Mouse (Mus musculus) lung, embryonic 16.5 days (tissue): ENCODE data around the gene 0610040J01Rik. TPM values are rescaled to one million over a fixed set of nuclear protein-coding genes. Genes with fewer than 3 reads are reported as not detected.

Source experiments
- ATAC-seq: fragments of 200-750 bp; cut with Nextera tagmentation; 2 replicates; pipeline ENCODE4 v1.8.0; 2017; ENCODE audit warnings: low read depth, mild to moderate bottlenecking, moderate library complexity
- H3K27ac ChIP-seq: fragments of 300-500 bp; sonication (generic); 2 replicates; pipeline ENCODE4 v1.5.1; 2014; ENCODE audit warnings: mild to moderate bottlenecking, control low read depth, low read length
- H3K27me3 ChIP-seq: fragments of 300-500 bp; sonication (generic); 2 replicates; pipeline ENCODE4 v1.6.1; 2014; ENCODE audit warnings: low read depth, low read length, mixed read lengths; ENCODE audit not compliant: control insufficient read depth, insufficient read depth
- H3K36me3 ChIP-seq: fragments of 300-500 bp; sonication (generic); 2 replicates; pipeline ENCODE4 v1.6.1; 2014; ENCODE audit warnings: low read length; ENCODE audit not compliant: control insufficient read depth, insufficient read depth
- H3K4me1 ChIP-seq: fragments of 300-500 bp; sonication (generic); replicated peaks from 2 replicates; pipeline ENCODE4 v1.6.1; 2014; ENCODE audit warnings: low read length, mixed read lengths; ENCODE audit not compliant: control insufficient read depth, insufficient read depth
- H3K4me2 ChIP-seq: fragments of 300-500 bp; sonication (generic); 2 replicates; pipeline ENCODE4 v1.6.1; 2014; ENCODE audit warnings: low read depth, low read length, control low read depth
- H3K4me3 ChIP-seq: fragments of 300-500 bp; sonication (generic); 2 replicates; pipeline ENCODE4 v1.5.1; 2014; ENCODE audit warnings: mild to moderate bottlenecking, low read length, control low read depth
- H3K9ac ChIP-seq: fragments of 300-500 bp; sonication (generic); 2 replicates; pipeline ENCODE4 v1.6.1; 2014; ENCODE audit warnings: low read length, control low read depth
- H3K9me3 ChIP-seq: fragments of 300-500 bp; sonication (generic); 2 replicates; pipeline ENCODE4 v1.6.1; 2016; ENCODE audit warnings: low read length; ENCODE audit not compliant: control insufficient read depth
- WGBS: fragments of 180-500 bp; shearing (Covaris S2); extraction: QIAGEN DNeasy Blood & Tissue Kit; methylation state at CpG from one replicate; pipeline ENCODE4 v1.1.7; 2014; 5-methylcytosine and 5-hydroxymethylcytosine counted together
- polyA plus RNA-seq: library from polyadenylated mRNA; unstranded; fragments of >200 nt; fragmentation: Nextera tagmentation; extraction: Ambion mirVana; gene quantifications from 2 replicates; pipeline ENCODE4 v1.2.1, GENCODE M21; 2015

The 0610040J01Rik gene
- polyA plus RNA-seq, 1 experiment from 2014 or later: 26.7 TPM

- no peak overlapping the region for H3K9ac ChIP-seq
- ATAC-seq: no peak
- no peak overlapping the region for H3K4me2 ChIP-seq
- no peak overlapping the region for H3K27ac ChIP-seq
- no peak overlapping the region for H3K4me3 ChIP-seq
- H3K27me3 ChIP-seq: no peaks in the 10 kb centered on the region
- H3K9me3 ChIP-seq: no peaks in the 10 kb centered on the region
- peaks cover 7% of the 10 kb centered on the region for H3K36me3 ChIP-seq
- H3K4me1 ChIP-seq: peaks cover 6% of the 10 kb centered on the region; the same call in 1 of the 2 replicates
- WGBS: 86% methylated on average over 6 of the region's 6 CpGs
Observed at GRCm38 (mm10) chr5:63935581-63935980, 123.4 kb downstream of the 0610040J01Rik start.

GRCm38 (mm10) chr5:63936740-63937139, 124.6 kb downstream of the 0610040J01Rik start:
- H3K4me1 ChIP-seq: peaks cover 6% of the 10 kb centered on the region; the same call in 1 of the 2 replicates
- no peak for ATAC-seq
- H3K27me3 ChIP-seq: no peaks in the 10 kb centered on the region
- H3K36me3 ChIP-seq: peaks cover 7% of the 10 kb centered on the region
- no peak overlapping the region for H3K27ac ChIP-seq
- H3K4me3 ChIP-seq: no peak overlapping the region
- H3K9ac ChIP-seq: no peak overlapping the region
- no peaks in the 10 kb centered on the region for H3K9me3 ChIP-seq
- 37% methylated on average over 6 of the region's 6 CpGs for WGBS
- no peak overlapping the region for H3K4me2 ChIP-seq

- WGBS: 48% methylated on average over 4 of the region's 4 CpGs
- Histone ChIP-seq H3K27ac (no peak overlapping the region), H3K9ac (no peak overlapping the region), H3K9me3 (no peaks in the 10 kb centered on the region), H3K4me1 (no peaks in the 10 kb centered on the region), H3K4me2 (no peak overlapping the region), H3K4me3 (no peak overlapping the region), H3K36me3 (peaks cover 7% of the 10 kb centered on the region), H3K27me3 (no peaks in the 10 kb centered on the region)
- ATAC-seq: 0 out of 2 replicates have a peak, but pooled peaks have one; percentile 7
Observed at GRCm38 (mm10) chr5:63938575-63938974, 126.4 kb downstream of the 0610040J01Rik start.

- ATAC-seq: no peak
Observed at GRCm38 (mm10) chr5:63941891-63942290, 129.7 kb downstream of the 0610040J01Rik start.

GRCm38 (mm10) chr5:63943291-63943690, 131.1 kb downstream of the 0610040J01Rik start:
- H3K9me3 ChIP-seq: no peaks in the 10 kb centered on the region
- ATAC-seq: no peak
- no peaks in the 10 kb centered on the region for H3K36me3 ChIP-seq
- no peak overlapping the region for H3K9ac ChIP-seq
- no peak overlapping the region for H3K27ac ChIP-seq
- no peaks in the 10 kb centered on the region for H3K4me1 ChIP-seq
- no peak overlapping the region for H3K4me3 ChIP-seq
- 81% methylated on average over 9 of the region's 9 CpGs for WGBS
- H3K27me3 ChIP-seq: no peaks in the 10 kb centered on the region
- no peak overlapping the region for H3K4me2 ChIP-seq

More at GRCm38 (mm10) chr5:63941891-63942290, 129.7 kb downstream of the 0610040J01Rik start:
- no peaks in the 10 kb centered on the region for H3K36me3 ChIP-seq
- H3K27ac ChIP-seq: no peak overlapping the region
- 36% methylated on average over 5 of the region's 5 CpGs for WGBS
- no peaks in the 10 kb centered on the region for H3K27me3 ChIP-seq
- H3K9ac ChIP-seq: no peak overlapping the region
- H3K4me2 ChIP-seq: no peak overlapping the region
- no peak overlapping the region for H3K4me3 ChIP-seq
- H3K9me3 ChIP-seq: no peaks in the 10 kb centered on the region
- no peaks in the 10 kb centered on the region for H3K4me1 ChIP-seq

- Histone ChIP-seq H3K27me3 (no peaks in the 10 kb centered on the region), H3K9ac (no peak overlapping the region), H3K36me3 (no peaks in the 10 kb centered on the region), H3K4me2 (no peak overlapping the region), H3K4me3 (no peak overlapping the region), H3K27ac (no peak overlapping the region), H3K4me1 (peaks cover 21% of the 10 kb centered on the region), H3K9me3 (no peaks in the 10 kb centered on the region)
- WGBS: 88% methylated on average over 8 of the region's 8 CpGs
- no peak for ATAC-seq
Observed at GRCm38 (mm10) chr5:63947526-63947925, 135.4 kb downstream of the 0610040J01Rik start.

GRCm38 (mm10) chr5:63949195-63949594, 137.0 kb downstream of the 0610040J01Rik start:
- Histone ChIP-seq H3K36me3 (no peaks in the 10 kb centered on the region), H3K9me3 (no peaks in the 10 kb centered on the region), H3K9ac (no peak overlapping the region), H3K27ac (peak overlapping the region; percentile 46; the same call in 1 of the 2 replicates), H3K4me3 (no peak overlapping the region), H3K27me3 (no peaks in the 10 kb centered on the region), H3K4me2 (no peak overlapping the region), H3K4me1 (peaks cover 21% of the 10 kb centered on the region)
- ATAC-seq: peak; percentile 40
- 12% methylated on average over 3 of the region's 3 CpGs for WGBS

Other genes starting within 250 kb of the 0610040J01Rik start
- 0.15 and 0.28 TPM in 2 replicates for gene Nwd2, start 163.3 kb upstream of the 0610040J01Rik start, polyA plus RNA-seq
- gene Rell1, start 156.5 kb downstream of the 0610040J01Rik start, polyA plus RNA-seq: 26.7 and 27.4 TPM in 2 replicates